Comparison of ENCODE assay signal across 27 mouse cellular contexts in genomic region chr14:121620567-121620966, GRCm38 (mm10).
"Had no signal": no experiment of that assay in that cellular context is flagged by ENCODE, and none has a peak within 500 bp of the region (broad histone marks: within the 10 kb centered on the region; RNA-seq: fewer than 3 reads in every experiment).

No protein-coding gene starts in this region.

- H3K36me3 ChIP-seq: hindbrain, embryonic 12.5 days; liver, embryonic 15.5 days had no signal

- H3K4me3 ChIP-seq: heart, embryonic 10.5 days; heart, embryonic 12.5 days; hindbrain, embryonic 10.5 days; hindbrain, embryonic 12.5 days; intestine, embryonic 15.5 days; layer of hippocampus, adult 2 months; left cerebral cortex, adult 2 months; limb, embryonic 10.5 days; limb, embryonic 12.5 days; liver, embryonic 13.5 days; liver, embryonic 15.5 days had no signal

- H3K4me2 ChIP-seq: heart, embryonic 12.5 days; hindbrain, embryonic 12.5 days; hindbrain, embryonic 14.5 days; intestine, embryonic 15.5 days; limb, embryonic 12.5 days; liver, embryonic 11.5 days; liver, embryonic 13.5 days; liver, embryonic 15.5 days had no signal

- H3K27me3 ChIP-seq: heart, embryonic 12.5 days; hindbrain, embryonic 12.5 days; intestine, embryonic 15.5 days; limb, embryonic 12.5 days; liver, embryonic 13.5 days; liver, embryonic 15.5 days had no signal

- ATAC-seq: hindbrain, embryonic 16.5 days; inflammation-experienced regulatory T-cells, adult 6 months; intestine, embryonic 15.5 days; intestine, postnatal 0 days had no signal

- H3K27ac ChIP-seq: heart, embryonic 10.5 days; hindbrain, embryonic 10.5 days; hindbrain, embryonic 12.5 days; hindbrain, embryonic 14.5 days; intestine, embryonic 15.5 days; left cerebral cortex, adult 2 months; limb, embryonic 10.5 days; limb, embryonic 12.5 days; liver, embryonic 13.5 days; liver, embryonic 15.5 days had no signal

- H3K9me3 ChIP-seq: heart, embryonic 10.5 days; heart, embryonic 12.5 days; hindbrain, embryonic 10.5 days; hindbrain, embryonic 12.5 days; intestine, embryonic 15.5 days; limb, embryonic 10.5 days; limb, embryonic 12.5 days; liver, embryonic 13.5 days; liver, embryonic 15.5 days had no signal

- DNase-seq: gastrocnemius, postnatal 10 days; gastrocnemius, postnatal 36 days; heart, adult 18-20 months; heart, postnatal 10 days; heart, postnatal 4 days; kidney, adult 18-20 months; kidney, adult 8-10 months; kidney, postnatal 10 days; kidney, postnatal 25 days; kidney, postnatal 4 days; liver; liver, embryonic 13.5 days had no signal

- H3K9ac ChIP-seq: heart, embryonic 12.5 days; hindbrain, embryonic 12.5 days; hindbrain, embryonic 14.5 days; intestine, embryonic 15.5 days; limb, embryonic 12.5 days; liver, embryonic 13.5 days; liver, embryonic 15.5 days had no signal

- H3K4me1 ChIP-seq: heart, embryonic 10.5 days; heart, embryonic 12.5 days; hindbrain, embryonic 10.5 days; hindbrain, embryonic 12.5 days; intestine, embryonic 15.5 days; limb, embryonic 10.5 days; limb, embryonic 12.5 days; liver, embryonic 13.5 days; liver, embryonic 15.5 days had no signal
